Mouse (Mus musculus): ENCODE measurements around the gene Bicra.

Gene Bicra

GRCm38 (mm10) chr7:15945721-15946536 lies 101.8 kb downstream of the Bicra start, which contains the start of gene Nop53:
Gene Nop53 (minus strand): TSS chr7:15946074.
- peak; percentile 98 for DNase-seq (ENCODE audit: low read depth, low spot score)

GRCm38 (mm10) chr7:15945211-15945610 lies 102.5 kb downstream of the Bicra start:
- no peak for DNase-seq (ENCODE audit: low read depth, low spot score)

GRCm38 (mm10) chr7:15944311-15944710 lies 103.4 kb downstream of the Bicra start:
- DNase-seq (ENCODE audit: low read depth, low spot score) = no peak

GRCm38 (mm10) chr7:15938621-15939020 lies 109.1 kb downstream of the Bicra start:
- no peak for DNase-seq (ENCODE audit: low read depth, low spot score)

- no peak for DNase-seq (ENCODE audit: low read depth, low spot score)
Observed at GRCm38 (mm10) chr7:15937491-15937890, 110.2 kb downstream of the Bicra start.

- no peak for DNase-seq (ENCODE audit: low read depth, low spot score)
Observed at GRCm38 (mm10) chr7:15933437-15934359, 114.0 kb downstream of the Bicra start.

GRCm38 (mm10) chr7:15931635-15932034 lies 116.1 kb downstream of the Bicra start:
- no peak for DNase-seq (ENCODE audit: low read depth, low spot score)

- DNase-seq (ENCODE audit: low read depth, low spot score) = no peak
Observed at GRCm38 (mm10) chr7:15930543-15930942, 117.2 kb downstream of the Bicra start.

GRCm38 (mm10) chr7:15929910-15930309 lies 117.8 kb downstream of the Bicra start:
- no peak for DNase-seq (ENCODE audit: low read depth, low spot score)

GRCm38 (mm10) chr7:15922220-15922773 lies 125.4 kb downstream of the Bicra start, which contains the start of gene Selenow:
Gene Selenow (minus strand): TSS chr7:15922402.
- DNase-seq (ENCODE audit: low read depth, low spot score) = peak; percentile 90

GRCm38 (mm10) chr7:15921796-15922195 lies 125.9 kb downstream of the Bicra start:
- DNase-seq (ENCODE audit: low read depth, low spot score) = no peak
